Comparison of ENCODE assay signal across 9 mouse cellular contexts in the genomic region with DNA sequence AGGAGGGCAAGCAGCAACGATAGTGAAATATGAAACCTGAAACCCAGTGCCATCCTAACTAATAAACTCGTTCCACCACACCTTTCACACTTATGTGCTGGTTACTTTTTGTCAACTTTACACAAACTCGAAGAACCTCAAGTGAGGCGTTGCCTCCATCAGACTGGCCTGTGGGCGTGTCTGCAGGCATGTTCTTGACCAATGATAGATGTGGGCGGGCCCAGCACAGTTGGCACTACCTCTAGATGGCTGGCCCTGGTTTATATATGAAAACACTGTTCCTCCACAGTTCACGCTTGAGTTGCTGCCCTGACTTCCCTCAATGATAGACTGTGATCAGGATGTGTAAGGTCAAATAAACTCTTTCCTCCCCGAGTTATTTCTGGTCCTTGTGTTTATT. TPM values are rescaled to one million over a fixed set of nuclear protein-coding genes. Genes with fewer than 3 reads are reported as not detected.
A peak's percentile ranks its signal among the peaks of the same experiment; 100 is the strongest.
DNase-seq lines count a peak whose midpoint lies in the region; ATAC-seq and TF ChIP-seq lines count a peak whose summit lies in the region.
"Had no signal": no experiment of that assay in that cellular context is flagged by ENCODE, and none has a peak within 500 bp of the region (broad histone marks: within the 10 kb centered on the region; RNA-seq: fewer than 3 reads in every experiment).

No protein-coding gene starts in this region.

- H3K4me3 ChIP-seq in hindbrain, embryonic 10.5 days = peak overlapping the region; percentile 24; the same call in 1 of the 2 replicates
- no peak overlapping the region for H3K4me3 ChIP-seq in hindbrain, embryonic 11.5 days (ENCODE audit: low read depth, low read length)
- H3K4me3 ChIP-seq in forebrain, embryonic 16.5 days (replicated peaks; ENCODE audit: low read length) = peak overlapping the region; percentile 6; the same call in 1 of the 2 replicates
- H3K4me3 ChIP-seq in liver, embryonic 11.5 days (ENCODE audit: low read depth, low read length) = no peak overlapping the region
- no peak overlapping the region for H3K4me3 ChIP-seq in midbrain, postnatal 0 days (ENCODE audit: low read depth, low read length)
- H3K4me3 ChIP-seq: liver, embryonic 15.5 days had no signal

- DNase-seq in hindbrain, embryonic 10.5 days (ENCODE audit: low spot score) = peak; percentile 22
- no peak for DNase-seq in hindbrain, embryonic 11.5 days (ENCODE audit: low spot score)
- DNase-seq in liver, embryonic 11.5 days (ENCODE audit: low spot score) = no peak
- DNase-seq in midbrain, postnatal 0 days (ENCODE audit: low spot score) = peak; percentile 42
- no peak for DNase-seq in ovary, postnatal 14 days (ENCODE audit: low spot score)
- DNase-seq in left cerebral cortex, adult 8-10 months (ENCODE audit: low spot score in 2 of 2) = no peak
- DNase-seq in cerebellum, postnatal 4 days (ENCODE audit: low spot score in 2 of 2) = no peak

- no peak for ATAC-seq in hindbrain, embryonic 11.5 days (ENCODE audit: low FRiP score)
- peak; percentile 20; the same call in 1 of the 2 replicates for ATAC-seq in forebrain, embryonic 16.5 days
- ATAC-seq in liver, embryonic 11.5 days (replicated peaks; ENCODE audit: low FRiP score) = peak; percentile 59; the same call in 1 of the 2 replicates
- ATAC-seq in midbrain, postnatal 0 days (ENCODE audit: low FRiP score) = no peak

- no peak overlapping the region for H3K9ac ChIP-seq in hindbrain, embryonic 11.5 days (ENCODE audit: low read depth, low read length)
- H3K9ac ChIP-seq in forebrain, embryonic 16.5 days (replicated peaks; ENCODE audit: low read depth, low read length) = no peak overlapping the region
- H3K9ac ChIP-seq in liver, embryonic 11.5 days (ENCODE audit: low read depth, low read length) = no peak overlapping the region
- H3K9ac ChIP-seq in midbrain, postnatal 0 days (replicated peaks; ENCODE audit: low read length, poor library complexity, severe bottlenecking) = no peak overlapping the region
- H3K9ac ChIP-seq: liver, embryonic 15.5 days had no signal

- H3K27me3 ChIP-seq in hindbrain, embryonic 10.5 days (ENCODE audit: insufficient read depth, poor library complexity, severe bottlenecking) = no peaks in the 10 kb centered on the region
- H3K27me3 ChIP-seq in hindbrain, embryonic 11.5 days (ENCODE audit: control insufficient read depth, insufficient read depth, low read length) = no peaks in the 10 kb centered on the region
- H3K27me3 ChIP-seq in forebrain, embryonic 16.5 days (replicated peaks; ENCODE audit: control insufficient read depth, insufficient read depth, low read length) = no peaks in the 10 kb centered on the region
- H3K27me3 ChIP-seq in liver, embryonic 11.5 days (replicated peaks; ENCODE audit: control insufficient read depth, insufficient read depth, low read length) = no peaks in the 10 kb centered on the region
- H3K27me3 ChIP-seq in midbrain, postnatal 0 days (ENCODE audit: insufficient read depth, low read length) = no peaks in the 10 kb centered on the region

- H3K4me2 ChIP-seq in hindbrain, embryonic 11.5 days (replicated peaks; ENCODE audit: low read depth, low read length) = no peak overlapping the region
- H3K4me2 ChIP-seq in forebrain, embryonic 16.5 days (ENCODE audit: low read length) = peak overlapping the region; percentile 36
- H3K4me2 ChIP-seq in liver, embryonic 11.5 days = no peak overlapping the region
- H3K4me2 ChIP-seq in midbrain, postnatal 0 days (ENCODE audit: low read depth, low read length, poor library complexity, severe bottlenecking) = peak overlapping the region; percentile 74; the same call in 1 of the 2 replicates
- H3K4me2 ChIP-seq: liver, embryonic 15.5 days had no signal

- peaks cover 41% of the 10 kb centered on the region for H3K4me1 ChIP-seq in hindbrain, embryonic 10.5 days (replicated peaks)
- 0 out of 2 replicates have a peak, but pooled peaks cover 2% of the 10 kb centered on the region for H3K4me1 ChIP-seq in hindbrain, embryonic 11.5 days (replicated peaks; ENCODE audit: control insufficient read depth, insufficient read depth, low read length)
- H3K4me1 ChIP-seq in forebrain, embryonic 16.5 days (replicated peaks; ENCODE audit: control insufficient read depth, insufficient read depth, low read length) = peaks cover 21% of the 10 kb centered on the region
- H3K4me1 ChIP-seq in liver, embryonic 11.5 days (replicated peaks; ENCODE audit: control insufficient read depth, insufficient read depth, low read length) = 0 out of 2 replicates have a peak, but pooled peaks cover 3% of the 10 kb centered on the region
- 0 out of 2 replicates have a peak, but pooled peaks cover 6% of the 10 kb centered on the region for H3K4me1 ChIP-seq in midbrain, postnatal 0 days (ENCODE audit: insufficient read depth, low read length)

- WGBS in hindbrain, embryonic 10.5 days = 80% methylated on average over 8 of the region's 8 CpGs
- WGBS in hindbrain, embryonic 11.5 days = 76% methylated on average over 8 of the region's 8 CpGs
- WGBS in forebrain, embryonic 16.5 days = 41% methylated on average over 8 of the region's 8 CpGs
- 77% methylated on average over 8 of the region's 8 CpGs for WGBS in liver, embryonic 11.5 days
- 63% methylated on average over 8 of the region's 8 CpGs for WGBS in midbrain, postnatal 0 days

- no peak overlapping the region for H3K27ac ChIP-seq in hindbrain, embryonic 10.5 days
- H3K27ac ChIP-seq in hindbrain, embryonic 11.5 days (ENCODE audit: low read depth, low read length) = no peak overlapping the region
- no peak overlapping the region for H3K27ac ChIP-seq in forebrain, embryonic 16.5 days (ENCODE audit: low read length)
- no peak overlapping the region for H3K27ac ChIP-seq in liver, embryonic 11.5 days (ENCODE audit: low read depth, low read length)
- H3K27ac ChIP-seq in midbrain, postnatal 0 days (ENCODE audit: low read depth, low read length) = no peak overlapping the region
- H3K27ac ChIP-seq: liver, embryonic 15.5 days had no signal

- H3K9me3 ChIP-seq in hindbrain, embryonic 10.5 days = no peaks in the 10 kb centered on the region
- H3K9me3 ChIP-seq in hindbrain, embryonic 11.5 days (ENCODE audit: control insufficient read depth, low read length) = no peaks in the 10 kb centered on the region
- H3K9me3 ChIP-seq in forebrain, embryonic 16.5 days (ENCODE audit: control insufficient read depth, low read length) = no peaks in the 10 kb centered on the region
- no peaks in the 10 kb centered on the region for H3K9me3 ChIP-seq in liver, embryonic 11.5 days (ENCODE audit: control insufficient read depth, low read length)
- no peaks in the 10 kb centered on the region for H3K9me3 ChIP-seq in midbrain, postnatal 0 days (ENCODE audit: low read length)
- H3K9me3 ChIP-seq: liver, embryonic 15.5 days had no signal

- TF ChIP-seq CTCF in midbrain, postnatal 0 days (IDR thresholded peaks at IDR 0.05) = no peak

- H3K36me3 ChIP-seq in hindbrain, embryonic 10.5 days = peaks cover 38% of the 10 kb centered on the region
- H3K36me3 ChIP-seq in hindbrain, embryonic 11.5 days (ENCODE audit: control insufficient read depth, insufficient read depth, low read length) = no peaks in the 10 kb centered on the region
- no peaks in the 10 kb centered on the region for H3K36me3 ChIP-seq in forebrain, embryonic 16.5 days (ENCODE audit: control insufficient read depth, insufficient read depth)
- no peaks in the 10 kb centered on the region for H3K36me3 ChIP-seq in liver, embryonic 11.5 days (ENCODE audit: control insufficient read depth, insufficient read depth, low read length)
- no peaks in the 10 kb centered on the region for H3K36me3 ChIP-seq in midbrain, postnatal 0 days (ENCODE audit: insufficient read depth, low read length)
- H3K36me3 ChIP-seq: liver, embryonic 15.5 days had no signal

RNA-seq across cellular contexts. Expression of gene Kif21a, which starts 3.2 kb away (rescaled TPM):
- polyA plus RNA-seq in hindbrain, embryonic 10.5 days (2016; fragmentation: Nextera tagmentation; extraction: Ambion mirVana) = 26.2 and 28.6 TPM in 2 replicates
- 51.6 and 56.3 TPM in 2 replicates for polyA plus RNA-seq in hindbrain, embryonic 11.5 days (2014; fragmentation: Nextera tagmentation; extraction: Ambion mirVana)
- polyA plus RNA-seq in forebrain, embryonic 16.5 days (2015; fragmentation: Nextera tagmentation; extraction: Ambion mirVana) = 49.0 and 53.7 TPM in 2 replicates
- 3.6 and 4.1 TPM in 2 replicates for polyA plus RNA-seq in liver, embryonic 11.5 days (2014; fragmentation: Nextera tagmentation; extraction: Ambion mirVana)
- 64.9 and 68.7 TPM in 2 replicates for total RNA-seq in midbrain, postnatal 0 days (2014; rRNA removed)
- 28.4 and 33.2 TPM in 2 replicates for polyA plus RNA-seq in midbrain, postnatal 0 days (2015; fragmentation: Nextera tagmentation; extraction: Ambion mirVana)
- 100 to 1,000 TPM; 130 to 143 (median 135) TPM for total RNA-seq in left cerebral cortex, adult 8-10 months (2022)

Comparison
In these comparisons a context has a peak if more than half of its experiments do, and no peak if none do; other contexts are left out.
1. DNase-seq: peak in hindbrain, embryonic 10.5 days (single experiment) and midbrain, postnatal 0 days (single experiment); none in hindbrain, embryonic 11.5 days (single experiment), liver, embryonic 11.5 days (single experiment), ovary, postnatal 14 days (single experiment), left cerebral cortex, adult 8-10 months (0 of 2) and cerebellum, postnatal 4 days (0 of 2).
2. H3K4me3 ChIP-seq: peak in hindbrain, embryonic 10.5 days (single experiment) and forebrain, embryonic 16.5 days (single experiment); none in hindbrain, embryonic 11.5 days (single experiment), liver, embryonic 11.5 days (single experiment) and midbrain, postnatal 0 days (single experiment).
3. ATAC-seq: peak in forebrain, embryonic 16.5 days (single experiment) and liver, embryonic 11.5 days (single experiment); none in hindbrain, embryonic 11.5 days (single experiment) and midbrain, postnatal 0 days (single experiment).
4. H3K4me2 ChIP-seq: peak in forebrain, embryonic 16.5 days (single experiment) and midbrain, postnatal 0 days (single experiment); none in hindbrain, embryonic 11.5 days (single experiment) and liver, embryonic 11.5 days (single experiment).